Mouse (Mus musculus): ENCODE data around the gene Spaca4.

GRCm38 (mm10) chr7:45709677-45710355, 15.8 kb downstream of the Spaca4 start:
- TF ChIP-seq ZC3H11A (IDR thresholded peaks at IDR 0.05; ENCODE audit: borderline replicate concordance, low read depth, low read length) (no peak), CHD2 (IDR thresholded peaks at IDR 0.05; ENCODE audit: low read depth, low read length) (no peak)

All from ES-E14 (cell line).